In the genomic region with DNA sequence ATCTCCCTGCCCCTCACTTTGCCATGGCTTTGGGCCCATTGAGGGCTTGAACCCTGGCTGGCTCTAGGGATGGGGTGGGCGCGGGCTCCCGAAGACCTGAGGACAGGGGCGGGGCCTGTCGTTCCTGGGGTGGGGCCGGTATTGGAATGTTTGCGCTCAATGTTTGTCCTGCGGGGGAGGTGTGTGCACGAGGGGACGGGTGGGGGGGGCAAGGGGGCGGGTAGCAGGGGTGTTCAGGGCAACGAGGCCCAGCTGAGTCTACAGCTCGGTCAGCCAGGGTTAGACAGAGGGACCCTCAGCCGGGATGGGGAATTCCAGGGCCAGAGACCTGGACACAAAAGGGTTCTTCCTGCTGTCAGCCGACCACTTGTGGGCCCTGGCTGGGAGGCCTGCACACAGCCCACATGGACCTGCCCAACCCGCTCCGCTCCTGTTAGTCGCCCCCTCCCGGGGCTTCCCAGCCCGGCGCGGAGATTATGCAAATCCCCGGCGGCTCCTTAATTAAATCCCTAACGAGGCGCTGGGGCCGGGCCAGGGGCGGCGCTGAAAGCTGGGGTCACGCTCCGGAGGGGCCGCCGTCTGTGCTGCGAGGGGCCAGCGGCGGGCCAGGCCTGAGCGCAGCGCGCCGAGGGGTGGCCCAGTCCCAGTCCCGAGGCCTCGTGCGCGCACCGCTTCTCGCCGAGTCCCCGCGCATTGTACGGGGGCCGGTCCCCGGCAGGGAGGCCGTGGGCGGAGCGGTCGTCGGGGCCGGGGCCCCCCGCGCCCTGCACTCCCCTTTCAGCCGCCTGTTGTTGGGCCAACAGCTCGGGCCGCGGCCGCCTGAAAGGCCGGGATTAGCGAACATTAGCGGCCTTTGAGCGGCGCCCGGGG, we compare ENCODE assay signal across 8 mouse cellular contexts. TPM values are rescaled to one million over a fixed set of nuclear protein-coding genes. Genes with fewer than 3 reads are reported as not detected.
DNase-seq lines count a peak whose midpoint lies in the region; ATAC-seq and TF ChIP-seq lines count a peak whose summit lies in the region.

No protein-coding gene starts in this region.

- H3K9me3 ChIP-seq in heart, embryonic 13.5 days, result no peaks in the 10 kb centered on the region

- H3K27me3 ChIP-seq in heart, embryonic 13.5 days (replicated peaks), result peaks cover 55% of the 10 kb centered on the region
- H3K27me3 ChIP-seq in thymus, adult 2 months (ENCODE audit: control insufficient read depth, insufficient read depth, low read length), result peaks cover 12% of the 10 kb centered on the region; the same call in 1 of the 2 replicates

- peak overlapping the region; percentile 16; the same call in 1 of the 2 replicates for H3K27ac ChIP-seq in heart, embryonic 13.5 days (replicated peaks)
- no peak overlapping the region for H3K27ac ChIP-seq in thymus, adult 2 months (ENCODE audit: control insufficient read depth, insufficient read depth, low read length)

- H3K4me1 ChIP-seq in heart, embryonic 13.5 days, result peaks cover 50% of the 10 kb centered on the region
- H3K4me1 ChIP-seq in lung, adult 2 months (ENCODE audit: control insufficient read depth, insufficient read depth, low read length), result peaks cover 31% of the 10 kb centered on the region
- 0 out of 2 replicates have a peak, but pooled peaks cover 5% of the 10 kb centered on the region for H3K4me1 ChIP-seq in thymus, adult 2 months (replicated peaks; ENCODE audit: control insufficient read depth, insufficient read depth, low read length)

- H3K36me3 ChIP-seq in heart, embryonic 13.5 days, result no peaks in the 10 kb centered on the region
- no peaks in the 10 kb centered on the region for H3K36me3 ChIP-seq in thymus, adult 2 months (ENCODE audit: control insufficient read depth, insufficient read depth, low read length)

- peak; percentile 50; the same call in 1 of the 2 replicates for TF ChIP-seq POLR2A in lung, adult 2 months (IDR thresholded peaks at IDR 0.05; ENCODE audit: borderline replicate concordance, extremely low read depth, low read depth, low read length)
- TF ChIP-seq POLR2A in thymus, adult 2 months (IDR thresholded peaks at IDR 0.05; ENCODE audit: control insufficient read depth, extremely low read depth, insufficient read depth, low read length, poor library complexity), result no peak

- peak overlapping the region; percentile 79 for H3K9ac ChIP-seq in heart, embryonic 13.5 days

- 4% methylated on average over 59 of the region's 71 CpGs for WGBS in heart, embryonic 13.5 days
- 4% methylated on average over 71 of the region's 71 CpGs for WGBS in lung, adult 2 months
- 15% methylated on average over 71 of the region's 71 CpGs for WGBS in thymus, adult 2 months

- peak; percentile 16 to 33 for DNase-seq in adrenal gland, adult 18-20 months (ENCODE audit: low spot score in 2 of 2)
- no peak for DNase-seq in adrenal gland, adult 8-10 months
- DNase-seq in embryo, embryonic 11.5 days (ENCODE audit: low read depth, low spot score), result peak; percentile 40
- DNase-seq in layer of hippocampus, adult 18-20 months (ENCODE audit: low spot score in 2 of 2), result peak; percentile 55 to 56
- peak; percentile 76 for DNase-seq in lung, adult 2 months
- peak; percentile 67 for DNase-seq in retina, adult 2 months (ENCODE audit: low read depth, low spot score)
- no peak for DNase-seq in thymus, adult 2 months

- no peak for ATAC-seq in heart, embryonic 13.5 days (ENCODE audit: extremely low read depth, insufficient number of reproducible peaks, low FRiP score, low TSS enrichment)

- TF ChIP-seq CTCF in lung, adult 2 months (IDR thresholded peaks at IDR 0.05; ENCODE audit: insufficient read depth, low read length), result no peak
- TF ChIP-seq CTCF in thymus, adult 2 months (IDR thresholded peaks at IDR 0.05; ENCODE audit: borderline replicate concordance, control insufficient read depth, extremely low read depth, insufficient read depth, low read length, poor library complexity), result no peak

- H3K4me2 ChIP-seq in heart, embryonic 13.5 days, result peak overlapping the region; percentile 79

- H3K4me3 ChIP-seq in heart, embryonic 13.5 days, result peak overlapping the region; percentile 54
- H3K4me3 ChIP-seq in lung, adult 2 months (replicated peaks; ENCODE audit: extremely low read depth, low read depth, low read length), result peak overlapping the region; percentile 40
- H3K4me3 ChIP-seq in thymus, adult 2 months (ENCODE audit: control insufficient read depth, insufficient read depth, low read length), result no peak overlapping the region

RNA-seq across cellular contexts. Expression of gene Fgfr3, which starts 26.4 kb away (rescaled TPM):
- 1 to 10 TPM; 3.1 to 6.1 TPM for total RNA-seq in adrenal gland, adult 18-20 months (2021)
- total RNA-seq in adrenal gland, adult 8-10 months (2022), result 1 to 10 TPM; 2.4 to 4.1 (median 3.1) TPM
- polyA plus RNA-seq in heart, embryonic 13.5 days (2015; fragmentation: Nextera tagmentation; extraction: Ambion mirVana), result 4.1 and 4.3 TPM in 2 replicates
- 100 to 1,000 TPM; 120 to 122 TPM for total RNA-seq in layer of hippocampus, adult 18-20 months (2021)
- polyA plus RNA-seq in lung, adult 2 months (2012; rRNA removed), result 237 and 258 TPM in 2 replicates
- polyA plus RNA-seq in thymus, adult 2 months (2012; rRNA removed), result 4.8 and 6.3 TPM in 2 replicates

RNA-seq across cellular contexts. Expression of gene Tmem129, which starts 36.9 kb away (rescaled TPM):
- total RNA-seq in adrenal gland, adult 18-20 months (2021), result 10 to 100 TPM; 25.7 to 28.9 TPM
- total RNA-seq in adrenal gland, adult 8-10 months (2022), result 10 to 100 TPM; 28.6 to 37.7 (median 33.2) TPM
- polyA plus RNA-seq in heart, embryonic 13.5 days (2015; fragmentation: Nextera tagmentation; extraction: Ambion mirVana), result 32.0 and 33.0 TPM in 2 replicates
- total RNA-seq in layer of hippocampus, adult 18-20 months (2021), result 10 to 100 TPM; 22.6 to 23.4 TPM
- polyA plus RNA-seq in lung, adult 2 months (2012; rRNA removed), result 41.5 and 46.1 TPM in 2 replicates
- 71.6 and 78.0 TPM in 2 replicates for polyA plus RNA-seq in thymus, adult 2 months (2012; rRNA removed)

RNA-seq across cellular contexts. Expression of gene Tacc3, which starts 37.2 kb away (rescaled TPM):
- total RNA-seq in adrenal gland, adult 18-20 months (2021), result 1 to 10 TPM; 2.9 to 3.1 TPM
- 1 to 10 TPM; 3.5 to 9.6 (median 6.7) TPM for total RNA-seq in adrenal gland, adult 8-10 months (2022)
- polyA plus RNA-seq in heart, embryonic 13.5 days (2015; fragmentation: Nextera tagmentation; extraction: Ambion mirVana), result 122 and 125 TPM in 2 replicates
- total RNA-seq in layer of hippocampus, adult 18-20 months (2021), result 1 to 10 TPM; 3.2 to 3.3 TPM
- polyA plus RNA-seq in lung, adult 2 months (2012; rRNA removed), result 3.1 and 5.3 TPM in 2 replicates
- polyA plus RNA-seq in thymus, adult 2 months (2012; rRNA removed), result 57.3 and 72.7 TPM in 2 replicates

RNA-seq across cellular contexts. Expression of gene Slbp, which starts 42.7 kb away (rescaled TPM):
- total RNA-seq in adrenal gland, adult 18-20 months (2021), result 10 to 100 TPM; 37.9 to 50.8 TPM
- 10 to 100 TPM; 34.0 to 42.1 (median 38.5) TPM for total RNA-seq in adrenal gland, adult 8-10 months (2022)
- polyA plus RNA-seq in heart, embryonic 13.5 days (2015; fragmentation: Nextera tagmentation; extraction: Ambion mirVana), result 114 and 121 TPM in 2 replicates
- total RNA-seq in layer of hippocampus, adult 18-20 months (2021), result 10 to 100 TPM; 19.5 to 21.0 TPM
- polyA plus RNA-seq in lung, adult 2 months (2012; rRNA removed), result 20.4 and 21.3 TPM in 2 replicates
- 87.4 and 132 TPM in 2 replicates for polyA plus RNA-seq in thymus, adult 2 months (2012; rRNA removed)

Comparison
In these comparisons a context has a peak if more than half of its experiments do, and no peak if none do; other contexts are left out.
1. DNase-seq: peak in adrenal gland, adult 18-20 months (2 of 2), embryo, embryonic 11.5 days (single experiment), layer of hippocampus, adult 18-20 months (2 of 2), lung, adult 2 months (single experiment) and retina, adult 2 months (single experiment); none in adrenal gland, adult 8-10 months (single experiment) and thymus, adult 2 months (single experiment).
2. RNA of gene Fgfr3, which starts 26.4 kb away (total RNA-seq): 120 to 122 TPM in layer of hippocampus, adult 18-20 months; 3.1 to 6.1 TPM in adrenal gland, adult 18-20 months and 2.4 to 4.1 TPM in adrenal gland, adult 8-10 months; every median in the first group is over 10 times any median in the second.